Mouse (Mus musculus) embryonic facial prominence, embryonic 11.5 days (tissue): ENCODE measurements around the gene Upk3b. TPM values are rescaled to one million over a fixed set of nuclear protein-coding genes. Genes with fewer than 3 reads are reported as not detected.
A peak's percentile ranks its signal among the peaks of the same experiment; 100 is the strongest.

Source experiments
- ATAC-seq: fragments of 200-750 bp; cut with Nextera tagmentation; replicated peaks from 2 replicates; pipeline ENCODE4 v1.8.0; 2017; ENCODE audit warnings: low read depth; ENCODE audit not compliant: insufficient number of reproducible peaks, low FRiP score, low TSS enrichment
- DNase-seq: peaks from one replicate; pipeline ENCODE4 v3.0.0-alpha.2; 2015; ENCODE audit warnings: low spot score
- H3K27ac ChIP-seq: fragments of 300-500 bp; sonication (generic); replicated peaks from 2 replicates; pipeline ENCODE4 v1.5.1; 2014; ENCODE audit warnings: mild to moderate bottlenecking, low read depth, low read length, control low read depth
- H3K27me3 ChIP-seq: fragments of 300-500 bp; sonication (generic); 2 replicates; pipeline ENCODE4 v1.6.1; 2014; ENCODE audit warnings: mild to moderate bottlenecking, low read length, moderate library complexity, mixed read lengths; ENCODE audit not compliant: control insufficient read depth, insufficient read depth
- H3K36me3 ChIP-seq: fragments of 300-500 bp; sonication (generic); replicated peaks from 2 replicates; pipeline ENCODE4 v1.6.1; 2014; ENCODE audit warnings: low read depth, mild to moderate bottlenecking, low read length, moderate library complexity, mixed read lengths; ENCODE audit not compliant: control insufficient read depth, insufficient read depth
- H3K4me1 ChIP-seq: fragments of 300-500 bp; sonication (generic); 2 replicates; pipeline ENCODE4 v1.6.1; 2014; ENCODE audit warnings: low read length, mixed read lengths; ENCODE audit not compliant: control insufficient read depth, insufficient read depth
- H3K4me2 ChIP-seq: fragments of 300-500 bp; sonication (generic); 2 replicates; pipeline ENCODE4 v1.6.1; 2014; ENCODE audit warnings: low read depth, mild to moderate bottlenecking, control low read depth, low read length, moderate library complexity
- H3K4me3 ChIP-seq: fragments of 300-500 bp; sonication (generic); 2 replicates; pipeline ENCODE4 v1.5.1; 2014; ENCODE audit warnings: low read depth, low read length, control low read depth
- H3K9ac ChIP-seq: fragments of 300-500 bp; sonication (generic); replicated peaks from 2 replicates; pipeline ENCODE4 v1.6.1; 2014; ENCODE audit warnings: mild to moderate bottlenecking, control low read depth, low read length
- H3K9me3 ChIP-seq: fragments of 300-500 bp; sonication (generic); replicated peaks from 2 replicates; pipeline ENCODE4 v1.6.1; 2016; ENCODE audit warnings: mild to moderate bottlenecking, low read length, inconsistent platforms, mixed read lengths; ENCODE audit not compliant: control insufficient read depth
- WGBS: fragments of 180-500 bp; shearing (Covaris S2); extraction: QIAGEN DNeasy Blood & Tissue Kit; methylation state at CpG from one replicate; pipeline ENCODE4 v1.1.7; 2014; 5-methylcytosine and 5-hydroxymethylcytosine counted together
- polyA plus RNA-seq: library from polyadenylated mRNA; unstranded; fragments of >200 nt; fragmentation: Nextera tagmentation; extraction: Ambion mirVana; gene quantifications from 2 replicates; pipeline ENCODE4 v1.2.1, GENCODE M21; 2014

The Upk3b gene
- polyA plus RNA-seq, 1 experiment from 2014 or later, result 0.65 TPM

DNA sequence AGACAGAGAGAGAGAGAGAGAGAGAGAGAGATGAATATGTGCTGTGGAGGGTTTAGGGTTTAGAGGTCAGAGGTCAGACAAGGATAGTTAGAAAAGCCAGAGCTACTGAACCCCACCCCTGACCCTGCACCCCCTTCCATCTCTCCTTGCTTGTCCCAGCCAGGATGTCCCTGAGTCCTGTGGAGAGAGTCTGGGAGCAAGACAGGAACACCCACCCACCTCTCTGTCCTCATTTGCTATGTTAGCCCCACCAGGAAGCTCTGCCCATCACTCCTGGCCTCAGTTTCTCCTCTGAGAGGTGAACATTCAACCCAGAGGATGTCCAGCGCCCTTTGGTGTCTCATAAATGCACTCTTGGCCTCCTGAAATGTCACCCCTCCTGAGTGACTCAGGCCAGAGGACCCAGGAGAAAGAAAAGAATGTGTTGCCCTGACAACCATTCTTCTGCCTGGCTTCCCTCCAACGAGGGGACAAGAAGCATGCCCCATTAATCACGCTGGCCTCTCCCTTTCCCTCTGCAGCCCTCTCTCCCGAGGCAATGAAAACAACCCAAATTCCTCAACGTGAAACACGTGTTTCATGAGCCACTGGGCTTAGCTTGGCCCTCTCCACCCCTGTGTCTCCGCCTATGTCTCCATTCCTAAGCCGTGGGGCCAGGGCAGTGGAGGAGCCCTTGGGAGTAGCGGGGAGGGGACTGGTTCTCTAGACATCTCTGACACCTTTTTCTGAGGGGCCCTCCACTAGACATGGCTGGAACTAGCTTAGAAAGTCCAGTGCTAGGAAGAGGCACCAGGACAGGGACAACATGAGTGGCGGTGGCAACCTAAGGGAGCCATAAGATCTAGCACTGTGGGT, 13.2 kb downstream of the Upk3b start:
- 19% methylated on average over 10 of the region's 10 CpGs for WGBS
- Histone ChIP-seq H3K27me3 (no peaks in the 10 kb centered on the region), H3K9ac (no peak overlapping the region), H3K27ac (peak overlapping the region; percentile 64), H3K4me2 (no peak overlapping the region), H3K9me3 (no peaks in the 10 kb centered on the region), H3K4me1 (no peaks in the 10 kb centered on the region), H3K4me3 (no peak overlapping the region), H3K36me3 (no peaks in the 10 kb centered on the region)
- ATAC-seq (peak; percentile 86), DNase-seq (peak; percentile 65)

GRCm38 (mm10) chr5:136052861-136053655, 14.8 kb downstream of the Upk3b start:
- 78% methylated on average over 8 of the region's 8 CpGs for WGBS
- H3K27ac ChIP-seq, result no peak overlapping the region
- H3K27me3 ChIP-seq, result no peaks in the 10 kb centered on the region
- H3K4me1 ChIP-seq, result no peaks in the 10 kb centered on the region
- no peak overlapping the region for H3K4me2 ChIP-seq
- no peak overlapping the region for H3K9ac ChIP-seq
- no peaks in the 10 kb centered on the region for H3K9me3 ChIP-seq
- H3K4me3 ChIP-seq, result no peak overlapping the region
- no peak for DNase-seq
- H3K36me3 ChIP-seq, result no peaks in the 10 kb centered on the region
- no peak for ATAC-seq

GRCm38 (mm10) chr5:136054301-136055077, 16.2 kb downstream of the Upk3b start, which contains the start of gene Upk3bl:
TSS of gene Upk3bl (plus strand) at chr5:136054492.
- H3K9me3 ChIP-seq, result no peaks in the 10 kb centered on the region
- no peaks in the 10 kb centered on the region for H3K4me1 ChIP-seq
- 89% methylated on average over 11 of the region's 11 CpGs for WGBS
- H3K27ac ChIP-seq, result no peak within 1 kb of the TSS
- no peaks in the 10 kb centered on the region for H3K27me3 ChIP-seq
- no peak within 1 kb of the TSS for H3K9ac ChIP-seq
- ATAC-seq (no peak), DNase-seq (no peak)
- no peaks in the 10 kb centered on the region for H3K36me3 ChIP-seq
- no peak within 1 kb of the TSS for H3K4me2 ChIP-seq
- H3K4me3 ChIP-seq, result no peak within 1 kb of the TSS

- Histone ChIP-seq H3K27me3 (no peaks in the 10 kb centered on the region), H3K4me3 (no peak overlapping the region), H3K9me3 (no peaks in the 10 kb centered on the region), H3K27ac (no peak overlapping the region), H3K36me3 (no peaks in the 10 kb centered on the region), H3K9ac (no peak overlapping the region), H3K4me1 (no peaks in the 10 kb centered on the region), H3K4me2 (no peak overlapping the region)
- ATAC-seq (no peak), DNase-seq (no peak)
- WGBS, result 40% methylated on average over 4 of the region's 4 CpGs
Observed at GRCm38 (mm10) chr5:136056062-136056461, 17.8 kb downstream of the Upk3b start.

DNA sequence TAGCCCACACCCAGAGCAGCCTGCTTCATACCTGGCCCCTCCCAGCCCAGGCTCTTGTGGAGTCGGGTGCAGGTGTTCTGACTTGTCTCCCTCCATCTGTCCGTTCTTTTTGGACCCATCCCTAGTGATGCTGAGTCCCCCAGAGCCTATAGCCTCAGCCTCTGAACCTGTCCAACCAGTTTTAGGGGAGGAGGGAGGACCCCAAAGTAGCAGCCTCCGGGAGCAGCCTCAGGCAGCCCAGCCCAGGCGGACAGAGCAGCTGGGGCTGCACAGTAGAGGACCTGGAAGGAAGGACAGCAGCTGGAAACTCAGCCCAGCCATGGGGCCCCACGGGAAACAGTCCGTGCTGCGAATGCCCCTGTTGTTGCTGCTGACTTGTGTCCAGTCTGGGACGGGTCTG, 18.8 kb downstream of the Upk3b start:
- H3K9ac ChIP-seq, result peak overlapping the region; percentile 19; the same call in 1 of the 2 replicates
- H3K36me3 ChIP-seq, result no peaks in the 10 kb centered on the region
- no peak overlapping the region for H3K27ac ChIP-seq
- H3K4me3 ChIP-seq, result no peak overlapping the region
- ATAC-seq (0 out of 2 replicates have a peak, but pooled peaks have one; percentile 21), DNase-seq (peak; percentile 20)
- no peak overlapping the region for H3K4me2 ChIP-seq
- WGBS, result 21% methylated on average over 8 of the region's 8 CpGs
- no peaks in the 10 kb centered on the region for H3K4me1 ChIP-seq
- H3K27me3 ChIP-seq, result no peaks in the 10 kb centered on the region
- H3K9me3 ChIP-seq, result no peaks in the 10 kb centered on the region

DNA sequence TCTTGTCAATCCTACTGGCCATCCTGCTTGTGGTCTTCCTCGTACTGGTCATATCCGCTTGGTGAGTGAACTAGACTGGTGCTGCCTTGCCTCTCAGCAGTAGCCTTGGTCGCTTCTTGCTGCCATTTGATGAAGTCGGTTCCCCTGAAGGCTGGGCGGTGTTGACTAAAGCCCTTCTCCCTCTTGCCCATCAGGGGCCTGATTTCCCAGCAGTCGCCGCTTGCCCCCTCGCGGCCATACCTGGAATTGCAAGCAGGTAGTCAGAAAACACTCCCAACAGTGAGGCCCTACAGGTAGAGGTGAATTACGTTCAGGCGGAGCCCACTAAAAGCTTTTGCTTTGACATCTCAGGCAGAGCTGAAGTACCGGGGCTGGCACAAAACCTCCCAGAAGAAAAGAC, 23.3 kb downstream of the Upk3b start:
- ATAC-seq (no peak; the same call in 1 of the 2 replicates), DNase-seq (peak; percentile 76)
- Histone ChIP-seq H3K4me1 (no peaks in the 10 kb centered on the region), H3K36me3 (no peaks in the 10 kb centered on the region), H3K4me3 (no peak overlapping the region), H3K4me2 (no peak overlapping the region), H3K9me3 (no peaks in the 10 kb centered on the region), H3K27ac (no peak overlapping the region), H3K27me3 (no peaks in the 10 kb centered on the region), H3K9ac (no peak overlapping the region)
- WGBS, result 9% methylated on average over 12 of the region's 12 CpGs

- no peak for DNase-seq
- no peak overlapping the region for H3K4me2 ChIP-seq
- no peak overlapping the region for H3K9ac ChIP-seq
- 91% methylated on average over 10 of the region's 10 CpGs for WGBS
- H3K4me3 ChIP-seq, result no peak overlapping the region
- no peaks in the 10 kb centered on the region for H3K4me1 ChIP-seq
- H3K36me3 ChIP-seq, result no peaks in the 10 kb centered on the region
- no peaks in the 10 kb centered on the region for H3K9me3 ChIP-seq
- H3K27ac ChIP-seq, result no peak overlapping the region
- ATAC-seq, result no peak
- H3K27me3 ChIP-seq, result no peaks in the 10 kb centered on the region
Observed at GRCm38 (mm10) chr5:136063920-136064319, 25.6 kb downstream of the Upk3b start.
